Mouse (Mus musculus): ENCODE measurements around the gene Ddx41. TPM values are rescaled to one million over a fixed set of nuclear protein-coding genes. Genes with fewer than 3 reads are reported as not detected.
"Not testable (repeated sequence)": the region's sequence is repeated elsewhere in the genome, so short reads cannot be mapped to it uniquely, and the experiment has no call there.

Gene Ddx41
- polyA plus RNA-seq, 1 experiment, result 61.1 TPM

DNA sequence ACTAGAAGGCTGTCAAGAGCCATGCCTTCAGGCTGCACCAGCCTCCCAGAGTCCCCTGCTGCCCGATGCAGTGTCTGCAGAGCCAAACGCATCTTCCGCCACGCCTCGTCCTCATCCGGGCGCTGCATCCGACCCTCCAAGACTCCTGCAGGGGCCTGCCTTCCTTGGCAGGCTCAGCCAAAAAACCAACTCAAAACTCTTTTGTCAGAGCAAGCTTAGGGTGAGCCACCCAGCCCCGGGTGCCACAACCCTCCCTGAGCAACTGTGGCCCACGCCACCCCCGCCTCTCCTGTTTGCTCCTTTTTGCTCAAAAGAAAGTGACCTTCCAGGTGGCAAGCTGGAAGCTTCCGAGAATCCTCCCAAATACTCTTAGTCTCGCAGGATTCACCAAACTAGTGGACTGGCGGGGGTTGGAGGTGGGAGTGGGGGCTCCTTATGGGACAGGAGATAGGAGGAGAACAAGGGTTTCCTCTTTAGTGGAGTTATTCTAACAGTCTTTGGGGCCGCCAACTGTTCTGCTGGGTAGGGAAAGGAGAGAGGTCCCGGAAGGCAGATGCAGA, 33.3 kb upstream of the Ddx41 start:
- Histone ChIP-seq H3K4me1 (ENCODE audit: control insufficient read depth, insufficient read depth, low read length) (peaks cover 5% of the 10 kb centered on the region), H3K4me3 (replicated peaks; ENCODE audit: extremely low read depth, low read depth, low read length) (peak overlapping the region; percentile 91)
- TF ChIP-seq CTCF (IDR thresholded peaks at IDR 0.05; ENCODE audit: insufficient read depth, low read length), result no peak
- no peak for TF ChIP-seq POLR2A (IDR thresholded peaks at IDR 0.05; ENCODE audit: borderline replicate concordance, extremely low read depth, low read depth, low read length)
- WGBS, result 4% methylated on average over 16 of the region's 16 CpGs
- DNase-seq, result no peak

DNA sequence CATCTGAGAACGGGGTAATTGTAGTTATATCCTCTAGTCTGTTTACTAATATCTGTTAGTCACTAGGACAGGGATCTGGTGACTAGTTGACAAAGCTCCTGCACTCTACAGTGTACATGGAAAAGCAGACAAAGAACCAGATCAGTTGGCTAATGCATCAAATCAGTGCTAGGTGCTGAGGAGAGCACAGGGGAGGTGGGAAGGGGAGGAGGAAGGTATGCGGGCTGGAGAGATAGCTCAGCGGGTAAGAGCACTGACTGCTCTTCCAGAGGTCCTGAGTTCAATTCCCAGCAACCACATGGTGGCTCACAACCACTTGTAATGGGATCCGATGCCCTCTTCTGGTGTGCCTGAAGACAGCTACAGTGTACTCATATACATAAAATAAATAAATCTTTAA, 32.1 kb upstream of the Ddx41 start:
- not testable (repeated sequence) for DNase-seq; H3K4me1 ChIP-seq (ENCODE audit: control insufficient read depth, insufficient read depth, low read length); H3K4me3 ChIP-seq (replicated peaks; ENCODE audit: extremely low read depth, low read depth, low read length)
- WGBS, result 90% methylated on average over 4 of the region's 4 CpGs

DNA sequence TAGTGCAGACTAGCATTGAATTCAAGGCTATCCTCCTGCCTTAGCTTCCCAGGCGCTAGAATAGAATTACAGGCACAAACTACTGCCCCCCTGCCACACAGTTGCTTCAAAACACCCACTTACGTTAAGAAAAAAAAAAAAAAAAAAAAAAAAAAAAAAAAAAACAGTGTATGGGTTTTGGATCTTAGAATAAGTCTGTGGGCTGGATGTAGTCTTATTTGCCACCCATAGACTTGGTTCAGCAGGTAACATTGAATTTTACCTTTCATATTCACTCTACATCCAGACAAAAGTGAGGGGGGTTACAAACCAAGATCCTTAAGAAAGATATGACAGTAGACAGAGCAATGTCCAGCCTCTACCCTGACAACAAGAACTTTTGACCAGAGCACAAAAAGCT, 31.5 kb upstream of the Ddx41 start:
- WGBS, result 84% methylated on average over 2 of the region's 2 CpGs
- no peak overlapping the region for H3K4me3 ChIP-seq (replicated peaks; ENCODE audit: extremely low read depth, low read depth, low read length)
- H3K4me1 ChIP-seq (ENCODE audit: control insufficient read depth, insufficient read depth, low read length), result peaks cover 5% of the 10 kb centered on the region
- no peak for TF ChIP-seq POLR2A (IDR thresholded peaks at IDR 0.05; ENCODE audit: borderline replicate concordance, extremely low read depth, low read depth, low read length)
- TF ChIP-seq CTCF (IDR thresholded peaks at IDR 0.05; ENCODE audit: insufficient read depth, low read length), result no peak
- no peak for DNase-seq

DNA sequence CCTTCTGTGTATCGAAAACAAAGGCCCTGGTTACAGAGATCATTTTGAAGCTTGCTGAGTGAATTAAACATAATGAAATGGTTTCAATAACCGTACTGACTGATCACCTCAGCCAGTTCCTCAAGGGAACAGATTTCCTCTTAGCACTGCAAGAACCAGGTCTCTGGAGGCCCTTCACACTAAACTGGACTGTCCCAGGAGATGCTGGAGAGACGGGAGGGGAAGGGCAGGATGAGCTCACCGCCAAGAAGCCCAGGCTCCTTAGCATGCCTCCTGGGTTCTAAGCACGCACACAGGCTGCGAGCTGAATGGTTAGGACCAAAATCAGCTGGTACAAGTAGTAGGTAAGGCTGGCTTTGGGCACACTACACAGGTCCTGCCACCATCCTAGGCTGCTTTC, 30.5 kb upstream of the Ddx41 start:
- WGBS, result 80% methylated on average over 6 of the region's 6 CpGs
- H3K4me3 ChIP-seq (replicated peaks; ENCODE audit: extremely low read depth, low read depth, low read length), result no peak overlapping the region
- TF ChIP-seq POLR2A (IDR thresholded peaks at IDR 0.05; ENCODE audit: borderline replicate concordance, extremely low read depth, low read depth, low read length) (no peak), CTCF (IDR thresholded peaks at IDR 0.05; ENCODE audit: insufficient read depth, low read length) (no peak)
- H3K4me1 ChIP-seq (ENCODE audit: control insufficient read depth, insufficient read depth, low read length), result peaks cover 5% of the 10 kb centered on the region
- no peak for DNase-seq

DNA sequence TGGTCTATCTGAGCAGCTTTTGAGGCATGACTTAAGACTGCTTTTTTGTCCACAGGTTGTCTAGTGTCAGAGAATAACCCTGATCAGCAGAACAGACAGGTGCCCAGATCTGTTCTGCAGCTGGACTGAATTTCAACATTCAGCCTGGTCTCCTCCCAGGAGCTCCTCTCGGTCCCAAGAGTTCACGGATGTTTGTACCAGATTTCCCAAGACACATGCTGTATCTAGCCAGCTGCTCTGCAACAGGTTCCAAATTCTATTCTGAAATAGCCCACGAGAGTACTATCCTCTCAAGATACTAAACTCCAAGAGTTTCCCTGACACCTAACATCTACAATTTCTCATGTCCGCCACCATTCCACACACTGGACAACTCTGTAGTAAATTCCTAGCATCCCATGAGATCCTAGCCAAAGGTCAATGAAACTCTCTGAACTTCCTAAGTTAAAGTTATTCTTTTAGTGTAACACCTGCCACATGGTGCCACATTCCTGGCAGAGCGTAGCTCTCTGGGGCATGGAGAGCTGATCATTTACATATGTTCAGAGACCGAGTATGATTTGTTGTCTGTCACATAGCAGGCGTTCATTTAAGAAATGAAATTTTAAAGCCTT, 26.9 kb upstream of the Ddx41 start:
- 75% methylated on average over 7 of the region's 7 CpGs for WGBS
- Histone ChIP-seq H3K4me1 (ENCODE audit: control insufficient read depth, insufficient read depth, low read length) (no peaks in the 10 kb centered on the region; the same call in 1 of the 2 replicates), H3K4me3 (replicated peaks; ENCODE audit: extremely low read depth, low read depth, low read length) (no peak overlapping the region)
- DNase-seq, result no peak
- TF ChIP-seq POLR2A (IDR thresholded peaks at IDR 0.05; ENCODE audit: borderline replicate concordance, extremely low read depth, low read depth, low read length) (no peak), CTCF (IDR thresholded peaks at IDR 0.05; ENCODE audit: insufficient read depth, low read length) (no peak)

DNA sequence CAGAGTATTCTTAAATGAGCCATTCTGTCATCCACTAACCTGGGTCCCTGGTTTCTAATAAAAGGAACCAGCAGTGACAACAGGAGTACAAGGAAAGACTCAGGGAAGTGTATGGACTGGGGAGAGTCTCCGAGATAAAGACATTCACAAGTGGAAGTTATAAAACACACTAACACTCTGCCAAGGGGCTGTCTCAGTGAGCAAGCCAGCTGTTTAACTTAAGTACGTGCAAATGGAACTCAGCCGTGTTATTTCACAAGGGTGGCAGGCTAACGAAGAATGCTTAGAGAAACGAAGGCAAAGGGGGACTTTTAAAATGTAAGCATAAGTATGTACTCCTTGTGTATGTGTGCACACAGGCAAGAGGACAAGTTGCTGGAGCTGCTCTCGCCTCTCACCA, 21.0 kb upstream of the Ddx41 start:
- 56% methylated on average over 6 of the region's 6 CpGs for WGBS
- no peak for DNase-seq
- Histone ChIP-seq H3K4me3 (replicated peaks; ENCODE audit: extremely low read depth, low read depth, low read length) (no peak overlapping the region), H3K4me1 (ENCODE audit: control insufficient read depth, insufficient read depth, low read length) (peaks cover 2% of the 10 kb centered on the region)
- TF ChIP-seq CTCF (IDR thresholded peaks at IDR 0.05; ENCODE audit: insufficient read depth, low read length) (no peak), POLR2A (IDR thresholded peaks at IDR 0.05; ENCODE audit: borderline replicate concordance, extremely low read depth, low read depth, low read length) (no peak)

DNA sequence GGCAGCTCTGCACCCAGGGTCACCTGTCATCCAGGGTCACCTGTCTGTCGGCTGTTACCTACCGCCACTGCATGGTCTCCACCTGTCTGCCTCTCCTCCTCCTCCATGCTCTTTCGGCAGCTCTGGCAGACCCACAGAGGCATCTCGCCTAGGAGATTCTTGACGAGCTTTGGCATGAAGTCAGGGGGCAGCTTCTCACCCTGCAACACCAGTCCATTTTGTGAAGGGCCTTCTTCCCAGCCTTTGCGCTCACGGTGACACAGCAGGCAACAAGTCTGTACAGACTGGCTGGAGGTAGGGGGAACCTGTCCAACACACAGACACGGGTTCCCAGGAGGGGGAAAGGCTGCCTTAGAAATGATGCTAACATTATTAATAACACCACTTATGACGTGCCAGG, 19.5 kb upstream of the Ddx41 start:
- DNase-seq, result no peak
- TF ChIP-seq POLR2A (IDR thresholded peaks at IDR 0.05; ENCODE audit: borderline replicate concordance, extremely low read depth, low read depth, low read length) (no peak), CTCF (IDR thresholded peaks at IDR 0.05; ENCODE audit: insufficient read depth, low read length) (no peak)
- H3K4me1 ChIP-seq (ENCODE audit: control insufficient read depth, insufficient read depth, low read length), result peaks cover 2% of the 10 kb centered on the region
- 79% methylated on average over 9 of the region's 9 CpGs for WGBS
- H3K4me3 ChIP-seq (replicated peaks; ENCODE audit: extremely low read depth, low read depth, low read length), result no peak overlapping the region

DNA sequence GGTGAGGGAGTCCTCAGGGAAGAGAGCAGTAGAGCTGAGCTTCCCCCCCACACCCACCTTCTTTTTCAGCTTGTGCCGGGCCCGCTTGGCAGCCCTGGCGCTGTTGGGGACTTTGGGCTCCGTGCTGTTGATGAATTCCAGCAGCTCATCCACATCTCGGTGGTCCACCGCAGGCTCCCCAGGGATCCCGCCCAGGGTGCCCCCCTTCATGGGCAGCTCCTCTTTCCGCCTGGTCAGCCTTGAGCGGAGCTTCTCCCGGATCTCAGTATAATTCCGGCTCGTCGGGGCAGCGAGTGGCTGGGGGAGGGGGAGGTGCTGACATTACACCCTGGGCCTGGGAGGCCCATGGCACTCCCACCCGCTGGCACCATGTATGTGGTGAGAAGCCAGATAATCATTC, 12.6 kb upstream of the Ddx41 start:
- Histone ChIP-seq H3K4me3 (replicated peaks; ENCODE audit: extremely low read depth, low read depth, low read length) (no peak overlapping the region), H3K4me1 (ENCODE audit: control insufficient read depth, insufficient read depth, low read length) (no peaks in the 10 kb centered on the region)
- TF ChIP-seq POLR2A (IDR thresholded peaks at IDR 0.05; ENCODE audit: borderline replicate concordance, extremely low read depth, low read depth, low read length) (no peak), CTCF (IDR thresholded peaks at IDR 0.05; ENCODE audit: insufficient read depth, low read length) (no peak)
- WGBS, result 87% methylated on average over 15 of the region's 15 CpGs
- no peak for DNase-seq

DNA sequence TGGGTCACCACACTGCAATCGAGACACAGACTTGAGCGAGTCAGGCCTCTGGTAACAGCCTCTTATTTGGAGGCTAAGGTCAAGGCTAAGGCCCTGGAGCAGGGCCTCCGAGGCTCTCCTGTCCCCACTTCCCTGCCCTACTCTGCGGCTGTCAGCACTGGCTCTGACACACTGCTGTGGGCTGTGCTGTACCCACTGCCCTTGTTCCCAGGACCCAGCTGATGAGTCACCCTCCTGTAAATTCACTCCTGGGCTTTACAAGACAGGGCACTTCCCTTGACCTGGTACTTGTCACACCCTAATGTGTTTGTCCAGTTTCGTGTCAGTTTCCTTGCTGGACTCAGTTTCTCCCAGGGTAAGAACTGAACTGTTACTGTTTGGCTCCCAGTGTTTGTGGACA, 12.0 kb upstream of the Ddx41 start:
- H3K4me1 ChIP-seq (ENCODE audit: control insufficient read depth, insufficient read depth, low read length), result no peaks in the 10 kb centered on the region
- WGBS, result 86% methylated on average over 5 of the region's 5 CpGs
- TF ChIP-seq POLR2A (IDR thresholded peaks at IDR 0.05; ENCODE audit: borderline replicate concordance, extremely low read depth, low read depth, low read length) (no peak), CTCF (IDR thresholded peaks at IDR 0.05; ENCODE audit: insufficient read depth, low read length) (no peak)
- DNase-seq, result no peak
- H3K4me3 ChIP-seq (replicated peaks; ENCODE audit: extremely low read depth, low read depth, low read length), result no peak overlapping the region

DNA sequence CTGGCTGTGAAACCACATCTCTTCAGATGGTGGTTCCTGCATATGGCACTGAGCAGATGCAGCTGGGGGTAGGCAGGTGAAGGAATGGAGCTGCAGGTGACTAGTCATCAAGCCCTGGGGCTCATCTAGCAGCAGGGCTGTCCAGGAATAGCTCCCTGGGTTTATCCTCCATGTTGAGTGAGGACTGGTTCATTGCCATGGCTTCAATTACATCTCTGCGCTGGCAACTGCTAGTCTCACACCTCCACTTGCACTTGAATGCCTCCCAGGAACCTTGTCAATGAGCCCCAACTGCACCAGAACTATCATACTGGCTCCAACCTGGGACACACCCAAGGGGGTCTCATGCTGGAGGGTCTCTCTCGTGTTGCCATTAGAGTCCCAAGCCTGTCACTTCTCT, 11.5 kb upstream of the Ddx41 start:
- no peak for DNase-seq
- H3K4me1 ChIP-seq (ENCODE audit: control insufficient read depth, insufficient read depth, low read length), result no peaks in the 10 kb centered on the region
- WGBS, result 89% methylated on average over 2 of the region's 2 CpGs
- no peak overlapping the region for H3K4me3 ChIP-seq (replicated peaks; ENCODE audit: extremely low read depth, low read depth, low read length)
- TF ChIP-seq CTCF (IDR thresholded peaks at IDR 0.05; ENCODE audit: insufficient read depth, low read length) (no peak), POLR2A (IDR thresholded peaks at IDR 0.05; ENCODE audit: borderline replicate concordance, extremely low read depth, low read depth, low read length) (no peak)

Data from lung, adult 2 months (tissue).